Mouse (Mus musculus) kidney, embryonic 14.5 days (tissue): ENCODE data around the gene Sema3c. TPM values are rescaled to one million over a fixed set of nuclear protein-coding genes. Genes with fewer than 3 reads are reported as not detected.

Experiments
- ATAC-seq: fragments of 200-750 bp; cut with Nextera tagmentation; 2 replicates; pipeline ENCODE4 v1.8.0; 2017; ENCODE audit warnings: moderate number of reproducible peaks, mild to moderate bottlenecking, moderate TSS enrichment, moderate library complexity; ENCODE audit not compliant: low FRiP score, low TSS enrichment
- H3K27ac ChIP-seq: fragments of 300-500 bp; sonication (generic); 2 replicates; pipeline ENCODE4 v1.5.1; 2014; ENCODE audit warnings: low read depth, mild to moderate bottlenecking, low read length, moderate library complexity, mixed read lengths
- H3K27me3 ChIP-seq: fragments of 300-500 bp; sonication (generic); 2 replicates; pipeline ENCODE4 v1.6.1; 2014; ENCODE audit warnings: mild to moderate bottlenecking, low read length; ENCODE audit not compliant: control insufficient read depth, insufficient read depth
- H3K36me3 ChIP-seq: fragments of 300-500 bp; sonication (generic); 2 replicates; pipeline ENCODE4 v1.6.1; 2014; ENCODE audit warnings: low read length, mixed read lengths; ENCODE audit not compliant: control insufficient read depth, insufficient read depth
- H3K4me1 ChIP-seq: fragments of 300-500 bp; sonication (generic); 2 replicates; pipeline ENCODE4 v1.6.1; 2014; ENCODE audit warnings: low read length, mixed read lengths; ENCODE audit not compliant: control insufficient read depth, insufficient read depth
- H3K4me2 ChIP-seq: fragments of 300-500 bp; sonication (generic); replicated peaks from 2 replicates; pipeline ENCODE4 v1.6.1; 2014; ENCODE audit warnings: low read depth, mild to moderate bottlenecking, low read length
- H3K4me3 ChIP-seq: fragments of 300-500 bp; sonication (generic); 2 replicates; pipeline ENCODE4 v1.5.1; 2014; ENCODE audit warnings: mild to moderate bottlenecking, low read length
- H3K9ac ChIP-seq: fragments of 300-500 bp; sonication (generic); 2 replicates; pipeline ENCODE4 v1.6.1; 2014; ENCODE audit warnings: low read depth, mild to moderate bottlenecking, low read length, moderate library complexity
- H3K9me3 ChIP-seq: fragments of 300-500 bp; sonication (generic); 2 replicates; pipeline ENCODE4 v1.6.1; 2016; ENCODE audit warnings: low read length; ENCODE audit not compliant: control insufficient read depth
- WGBS: fragments of 180-500 bp; shearing (Covaris S2); extraction: QIAGEN DNeasy Blood & Tissue Kit; methylation state at CpG from one replicate; pipeline ENCODE4 v1.1.7; 2014; 5-methylcytosine and 5-hydroxymethylcytosine counted together
- polyA plus RNA-seq: library from polyadenylated mRNA; unstranded; fragments of >200 nt; fragmentation: Nextera tagmentation; extraction: Ambion mirVana; gene quantifications from 2 replicates; pipeline ENCODE4 v1.2.1, GENCODE M21; 2014

Gene Sema3c
- polyA plus RNA-seq, 1 experiment from 2014 or later, result 103 TPM

DNA sequence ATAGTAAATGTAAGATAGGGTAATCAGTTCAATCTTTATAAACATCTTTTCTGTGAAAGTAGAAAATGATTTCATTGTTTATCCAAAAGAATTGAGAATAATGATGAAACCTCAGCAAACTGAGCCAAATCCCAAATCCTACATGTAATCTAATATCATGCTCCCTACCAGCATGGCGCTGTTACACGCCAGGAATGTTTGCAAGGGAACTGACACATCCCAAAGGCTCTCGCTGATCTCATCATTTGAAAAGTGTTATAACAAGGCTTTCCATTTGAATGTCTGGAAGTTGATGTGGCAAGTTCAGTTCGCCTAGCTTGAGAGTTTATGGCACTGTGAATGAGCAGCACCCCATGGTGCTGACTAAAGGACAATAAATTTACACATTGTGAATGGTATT lies 145.9 kb downstream of the Sema3c start:
- Histone ChIP-seq H3K9ac (no peak overlapping the region), H3K27me3 (no peaks in the 10 kb centered on the region), H3K4me3 (no peak overlapping the region), H3K4me1 (no peaks in the 10 kb centered on the region), H3K27ac (no peak overlapping the region), H3K36me3 (peaks cover 15% of the 10 kb centered on the region; the same call in 1 of the 2 replicates), H3K4me2 (no peak overlapping the region), H3K9me3 (no peaks in the 10 kb centered on the region)
- WGBS, result 81% methylated on average over 4 of the region's 4 CpGs
- no peak for ATAC-seq

DNA sequence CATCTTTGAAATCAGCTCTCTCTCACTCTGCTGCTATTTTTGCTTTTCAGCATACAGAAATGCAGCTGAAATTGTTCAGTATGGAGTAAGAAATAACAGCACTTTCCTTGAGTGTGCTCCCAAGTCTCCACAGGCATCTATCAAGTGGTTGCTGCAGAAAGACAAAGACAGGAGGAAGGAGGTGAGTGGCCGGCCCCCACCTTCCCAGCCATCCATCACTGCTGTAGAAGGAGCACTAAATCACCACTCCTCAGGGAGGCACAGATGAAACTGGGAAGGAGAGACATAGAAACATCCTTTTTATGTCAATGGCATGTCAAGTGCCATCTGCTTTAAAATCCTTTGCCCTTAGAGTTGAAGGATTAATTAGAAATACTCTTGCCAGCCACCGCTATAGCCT lies 149.9 kb downstream of the Sema3c start:
- H3K4me2 ChIP-seq, result no peak overlapping the region
- no peaks in the 10 kb centered on the region for H3K4me1 ChIP-seq
- H3K36me3 ChIP-seq, result peaks cover 26% of the 10 kb centered on the region
- no peak overlapping the region for H3K9ac ChIP-seq
- H3K27me3 ChIP-seq, result no peaks in the 10 kb centered on the region
- WGBS, result 13% methylated on average over 2 of the region's 2 CpGs
- H3K27ac ChIP-seq, result no peak overlapping the region
- H3K9me3 ChIP-seq, result no peaks in the 10 kb centered on the region; the same call in 1 of the 2 replicates
- no peak overlapping the region for H3K4me3 ChIP-seq
- no peak for ATAC-seq

DNA sequence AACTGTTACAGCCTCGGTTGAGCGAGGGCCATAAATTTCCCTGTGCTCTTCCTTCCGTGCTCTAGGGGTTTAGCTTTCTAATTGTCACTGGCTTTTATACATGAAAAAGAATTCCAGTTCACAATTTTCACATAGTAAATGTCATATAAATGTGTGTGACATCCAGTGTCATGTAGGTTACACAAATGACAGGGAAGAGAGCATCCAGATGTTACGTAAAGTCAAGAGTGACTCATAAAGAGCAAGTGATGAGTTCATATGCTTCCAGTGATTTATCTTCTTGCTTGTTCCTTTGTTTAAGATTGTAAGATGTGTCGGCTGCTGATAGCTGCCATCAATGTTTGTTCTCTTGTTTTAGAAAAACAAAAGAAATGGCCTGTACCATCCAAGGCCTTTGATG lies 154.0 kb downstream of the Sema3c start:
- no peak overlapping the region for H3K4me3 ChIP-seq
- H3K9ac ChIP-seq, result no peak overlapping the region
- no peaks in the 10 kb centered on the region; the same call in 1 of the 2 replicates for H3K9me3 ChIP-seq
- peak; percentile 47; the same call in 1 of the 2 replicates for ATAC-seq
- peaks cover 13% of the 10 kb centered on the region for H3K36me3 ChIP-seq
- 35% methylated on average over 5 of the region's 5 CpGs for WGBS
- H3K4me1 ChIP-seq, result no peaks in the 10 kb centered on the region
- no peaks in the 10 kb centered on the region for H3K27me3 ChIP-seq
- no peak overlapping the region for H3K27ac ChIP-seq
- H3K4me2 ChIP-seq, result no peak overlapping the region

DNA sequence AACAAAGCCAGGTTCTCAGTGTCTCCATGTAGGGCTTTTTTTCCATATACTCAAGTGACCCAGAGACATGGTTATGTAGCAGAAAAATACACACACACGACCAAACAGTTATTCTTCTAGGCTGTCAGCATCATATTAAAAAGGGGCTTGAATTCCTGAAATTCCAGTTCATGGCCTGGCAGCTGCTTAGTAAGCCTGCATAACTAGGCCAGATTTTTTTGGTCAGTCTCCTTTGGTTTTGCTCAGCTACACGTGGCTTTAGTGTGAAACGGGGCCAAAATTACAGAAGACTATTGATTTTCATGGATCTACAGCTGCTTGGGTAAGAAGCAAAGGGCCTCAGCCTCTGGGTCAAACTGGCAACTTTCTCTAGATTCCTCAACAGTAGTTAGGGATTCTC lies 165.7 kb downstream of the Sema3c start:
- Histone ChIP-seq H3K36me3 (no peaks in the 10 kb centered on the region), H3K9me3 (no peaks in the 10 kb centered on the region), H3K9ac (no peak overlapping the region), H3K4me1 (no peaks in the 10 kb centered on the region), H3K4me2 (no peak overlapping the region), H3K4me3 (no peak overlapping the region), H3K27ac (no peak overlapping the region), H3K27me3 (no peaks in the 10 kb centered on the region)
- no peak for ATAC-seq
- 52% methylated on average over 3 of the region's 3 CpGs for WGBS

DNA sequence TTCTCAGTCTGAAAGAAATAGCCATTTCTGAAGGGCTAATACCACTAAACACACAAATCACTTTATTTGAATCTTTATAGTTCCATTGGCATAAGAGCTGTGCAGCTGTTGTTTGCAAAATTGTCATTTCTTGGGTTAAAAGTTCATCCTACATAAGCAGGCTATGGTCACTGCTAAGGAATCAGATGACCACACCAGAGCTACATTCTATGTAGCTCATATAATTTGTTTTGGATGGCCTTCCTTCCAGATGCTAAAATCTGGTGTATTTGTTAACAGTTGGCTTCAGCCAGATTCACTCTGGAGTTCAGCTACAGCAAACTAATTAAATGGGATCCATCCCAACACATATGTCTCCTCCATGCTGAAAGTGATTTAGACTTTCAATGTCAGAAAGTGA lies 172.4 kb downstream of the Sema3c start:
- H3K4me3 ChIP-seq, result no peak overlapping the region
- H3K4me2 ChIP-seq, result no peak overlapping the region
- no peak overlapping the region for H3K27ac ChIP-seq
- no peak overlapping the region for H3K9ac ChIP-seq
- H3K36me3 ChIP-seq, result no peaks in the 10 kb centered on the region
- ATAC-seq, result peak; percentile 83; the same call in 1 of the 2 replicates
- no peaks in the 10 kb centered on the region for H3K4me1 ChIP-seq
- no peaks in the 10 kb centered on the region for H3K9me3 ChIP-seq
- no peaks in the 10 kb centered on the region for H3K27me3 ChIP-seq

DNA sequence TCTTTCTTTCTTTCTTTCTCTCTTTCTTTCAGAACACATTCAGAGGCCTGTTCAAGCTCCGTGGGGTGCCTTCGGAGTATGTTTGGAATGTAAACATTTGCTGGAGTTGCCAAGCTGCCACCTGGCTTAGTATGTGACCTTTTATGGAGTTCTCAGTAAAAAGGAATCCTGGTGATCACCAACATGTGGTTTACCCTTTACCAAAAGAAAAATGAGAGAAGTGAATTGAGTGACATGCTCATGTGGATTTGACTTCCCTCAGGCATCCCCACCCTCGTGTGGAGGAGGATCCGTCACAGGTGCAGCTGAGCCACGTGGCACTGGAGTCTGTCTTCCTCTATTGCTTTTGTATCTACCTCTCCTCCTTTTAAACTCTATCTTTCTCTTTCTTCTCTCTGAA lies 173.1 kb downstream of the Sema3c start:
- Histone ChIP-seq H3K4me2 (no peak overlapping the region), H3K4me1 (no peaks in the 10 kb centered on the region), H3K36me3 (no peaks in the 10 kb centered on the region), H3K9me3 (no peaks in the 10 kb centered on the region), H3K9ac (no peak overlapping the region), H3K4me3 (no peak overlapping the region), H3K27me3 (no peaks in the 10 kb centered on the region), H3K27ac (no peak overlapping the region)
- WGBS, result 32% methylated on average over 5 of the region's 5 CpGs
- ATAC-seq, result no peak

DNA sequence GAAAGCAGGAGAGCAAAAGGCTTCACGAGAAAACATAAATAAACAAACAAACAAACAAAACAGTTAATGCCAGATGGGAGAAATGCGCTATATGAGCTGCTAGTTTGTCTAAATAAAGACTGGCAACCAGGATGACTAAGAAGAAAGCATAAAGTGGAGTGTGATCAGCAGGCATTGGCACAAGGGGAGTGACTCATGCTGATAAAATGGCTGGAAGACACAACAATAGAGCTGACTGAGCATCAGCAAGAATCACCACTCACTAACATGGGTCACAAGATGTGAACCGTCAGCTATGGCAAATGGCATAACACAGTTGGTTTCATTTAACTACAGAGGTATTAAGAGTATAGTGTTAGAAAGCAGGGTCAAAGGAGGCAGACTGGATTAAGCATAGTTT lies 174.2 kb downstream of the Sema3c start:
- no peak overlapping the region for H3K4me2 ChIP-seq
- no peaks in the 10 kb centered on the region for H3K4me1 ChIP-seq
- no peak overlapping the region for H3K9ac ChIP-seq
- H3K27me3 ChIP-seq, result no peaks in the 10 kb centered on the region
- H3K27ac ChIP-seq, result no peak overlapping the region
- ATAC-seq, result no peak
- WGBS, result 85% methylated on average over 3 of the region's 3 CpGs
- no peaks in the 10 kb centered on the region for H3K36me3 ChIP-seq
- H3K4me3 ChIP-seq, result no peak overlapping the region
- H3K9me3 ChIP-seq, result no peaks in the 10 kb centered on the region

DNA sequence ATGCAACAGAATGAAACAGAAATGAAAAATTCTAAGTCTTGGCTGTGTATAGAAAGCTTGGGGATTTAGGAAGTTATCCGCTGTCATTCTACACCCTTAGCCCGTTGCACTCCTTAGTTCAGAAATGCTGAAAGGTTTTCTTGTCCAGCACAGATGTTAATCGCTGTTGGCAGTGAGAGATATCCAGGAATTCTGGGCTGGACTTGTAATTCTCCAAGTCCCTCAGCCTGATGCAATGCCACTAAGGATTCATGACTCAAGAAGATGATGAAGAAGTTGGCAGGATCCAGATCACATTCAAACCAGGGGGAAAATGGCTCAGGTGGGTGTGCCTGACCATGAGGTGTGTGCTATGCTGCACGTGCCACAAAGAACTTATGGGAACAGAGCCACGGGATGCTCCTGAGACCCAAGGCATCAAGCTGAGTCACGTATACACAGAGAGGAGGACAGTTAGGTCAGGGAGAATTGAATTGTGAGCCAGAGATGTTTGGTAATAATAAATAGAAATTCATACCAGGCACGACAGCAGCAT lies 179.5 kb downstream of the Sema3c start:
- no peak for ATAC-seq
- Histone ChIP-seq H3K27me3 (no peaks in the 10 kb centered on the region), H3K4me3 (no peak overlapping the region), H3K27ac (no peak overlapping the region), H3K9me3 (no peaks in the 10 kb centered on the region), H3K36me3 (no peaks in the 10 kb centered on the region), H3K4me2 (no peak overlapping the region), H3K4me1 (no peaks in the 10 kb centered on the region), H3K9ac (no peak overlapping the region)
- WGBS, result 86% methylated on average over 7 of the region's 7 CpGs

DNA sequence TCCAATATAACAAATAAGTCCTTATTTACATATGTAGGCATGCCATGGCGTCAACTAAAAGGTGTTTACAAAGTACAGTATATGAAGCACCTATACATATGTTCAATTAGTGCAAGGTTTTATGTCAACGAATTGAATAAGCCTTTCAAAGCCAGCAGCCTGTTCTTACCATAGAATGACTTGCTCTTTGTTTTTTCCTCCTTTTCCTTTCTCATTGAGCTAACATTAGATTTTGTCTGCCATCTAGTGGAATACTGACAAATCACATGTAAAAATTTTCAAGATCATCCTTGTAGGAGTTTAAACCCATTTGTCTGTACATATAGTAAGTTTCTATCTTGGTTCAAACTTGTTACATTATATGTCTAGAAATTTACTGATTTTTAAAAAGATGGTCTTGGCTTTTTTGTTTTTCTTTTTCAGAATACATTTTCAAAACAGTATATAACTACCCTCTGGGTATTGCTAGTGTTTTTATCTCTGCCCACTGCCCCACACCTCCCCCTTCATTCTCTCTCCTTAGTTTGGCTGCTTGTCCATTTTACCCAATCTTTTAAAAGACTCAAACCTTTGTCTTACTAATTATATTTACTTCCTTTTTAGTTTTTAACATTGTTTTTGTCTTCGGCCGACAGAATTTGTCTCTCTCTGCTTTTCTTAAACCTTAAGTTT lies 192.1 kb downstream of the Sema3c start:
- Histone ChIP-seq H3K4me1 (no peaks in the 10 kb centered on the region), H3K4me3 (no peak overlapping the region), H3K27me3 (no peaks in the 10 kb centered on the region), H3K27ac (no peak overlapping the region), H3K9ac (no peak overlapping the region), H3K9me3 (no peaks in the 10 kb centered on the region), H3K36me3 (no peaks in the 10 kb centered on the region), H3K4me2 (no peak overlapping the region)
- no peak for ATAC-seq
- WGBS, result 65% methylated on average over 4 of the region's 4 CpGs
